Mouse (Mus musculus) neural tube, embryonic 13.5 days (tissue): ENCODE data around the gene Gata3. TPM values are rescaled to one million over a fixed set of nuclear protein-coding genes. Genes with fewer than 3 reads are reported as not detected.
A peak's percentile ranks its signal among the peaks of the same experiment; 100 is the strongest.

ENCODE experiments used
- ATAC-seq: fragments of 200-750 bp; cut with Nextera tagmentation; 2 replicates; pipeline ENCODE4 v1.8.0; 2017; ENCODE audit warnings: low read depth, mild to moderate bottlenecking, moderate TSS enrichment, moderate library complexity
- H3K27ac ChIP-seq: fragments of 300-500 bp; sonication (generic); replicated peaks from 2 replicates; pipeline ENCODE4 v1.5.1; 2015; ENCODE audit warnings: moderate library complexity, mild to moderate bottlenecking, inconsistent platforms
- H3K27me3 ChIP-seq: fragments of 300-500 bp; sonication (generic); 2 replicates; pipeline ENCODE4 v1.6.1; 2015; ENCODE audit warnings: mild to moderate bottlenecking, inconsistent platforms
- H3K36me3 ChIP-seq: fragments of 300-500 bp; sonication (generic); 2 replicates; pipeline ENCODE4 v1.6.1; 2015; ENCODE audit warnings: mild to moderate bottlenecking, inconsistent platforms
- H3K4me1 ChIP-seq: fragments of 300-500 bp; sonication (generic); replicated peaks from 2 replicates; pipeline ENCODE4 v1.6.1; 2015; ENCODE audit warnings: inconsistent platforms
- H3K4me2 ChIP-seq: fragments of 300-500 bp; sonication (generic); 2 replicates; pipeline ENCODE4 v1.6.1; 2015; ENCODE audit warnings: inconsistent platforms, mild to moderate bottlenecking, moderate library complexity
- H3K4me3 ChIP-seq: fragments of 300-500 bp; sonication (generic); 2 replicates; pipeline ENCODE4 v1.5.1; 2015; ENCODE audit warnings: mild to moderate bottlenecking, inconsistent platforms
- H3K9ac ChIP-seq: fragments of 300-500 bp; sonication (generic); 2 replicates; pipeline ENCODE4 v1.6.1; 2015; ENCODE audit warnings: moderate library complexity, mild to moderate bottlenecking, inconsistent platforms
- H3K9me3 ChIP-seq: fragments of 300-500 bp; sonication (generic); 2 replicates; pipeline ENCODE4 v1.6.1; 2016; ENCODE audit warnings: inconsistent platforms
- WGBS: fragments of 180-500 bp; shearing (Covaris S2); methylation state at CpG from one replicate; pipeline ENCODE4 v1.1.7; 2015; 5-methylcytosine and 5-hydroxymethylcytosine counted together
- polyA plus RNA-seq: library from polyadenylated mRNA; unstranded; fragments of >200 nt; fragmentation: Nextera tagmentation; extraction: Ambion mirVana; gene quantifications from 2 replicates; pipeline ENCODE4 v1.2.1, GENCODE M21; 2015

The Gata3 gene
- polyA plus RNA-seq, 1 experiment from 2014 or later, result 10.1 TPM

GRCm38 (mm10) chr2:9852851-9853576 lies 36.8 kb downstream of the Gata3 start:
- no peak overlapping the region for H3K27ac ChIP-seq
- H3K9me3 ChIP-seq, result no peaks in the 10 kb centered on the region
- H3K36me3 ChIP-seq, result no peaks in the 10 kb centered on the region
- H3K4me2 ChIP-seq, result peak overlapping the region; percentile 31
- H3K4me1 ChIP-seq, result peaks cover 9% of the 10 kb centered on the region
- ATAC-seq, result peak; percentile 69
- WGBS, result 13% methylated on average over 13 of the region's 13 CpGs
- peak overlapping the region; percentile 27; the same call in 1 of the 2 replicates for H3K9ac ChIP-seq
- H3K27me3 ChIP-seq, result no peaks in the 10 kb centered on the region
- H3K4me3 ChIP-seq, result no peak overlapping the region

- 34% methylated on average over 7 of the region's 7 CpGs for WGBS
- no peak overlapping the region for H3K4me3 ChIP-seq
- peaks cover 6% of the 10 kb centered on the region for H3K4me1 ChIP-seq
- H3K9ac ChIP-seq, result no peak overlapping the region
- H3K36me3 ChIP-seq, result no peaks in the 10 kb centered on the region
- peak; percentile 53; the same call in 1 of the 2 replicates for ATAC-seq
- 0 out of 2 replicates have a peak, but pooled peaks cover 5% of the 10 kb centered on the region for H3K9me3 ChIP-seq
- no peak overlapping the region for H3K4me2 ChIP-seq
- H3K27me3 ChIP-seq, result no peaks in the 10 kb centered on the region
- 0 out of 2 replicates have a peak overlapping the region, but pooled peaks have one; percentile 5 for H3K27ac ChIP-seq
Measured at GRCm38 (mm10) chr2:9835195-9835594, 54.6 kb downstream of the Gata3 start.

- no peak for ATAC-seq
- H3K27ac ChIP-seq, result no peak overlapping the region
- H3K9me3 ChIP-seq, result no peaks in the 10 kb centered on the region
- H3K27me3 ChIP-seq, result no peaks in the 10 kb centered on the region
- H3K9ac ChIP-seq, result no peak overlapping the region
- H3K36me3 ChIP-seq, result no peaks in the 10 kb centered on the region
- no peak overlapping the region for H3K4me2 ChIP-seq
- WGBS, result 88% methylated on average over 7 of the region's 7 CpGs
- H3K4me1 ChIP-seq, result peaks cover 6% of the 10 kb centered on the region
- H3K4me3 ChIP-seq, result no peak overlapping the region
Measured at GRCm38 (mm10) chr2:9833712-9834111, 56.1 kb downstream of the Gata3 start.

- H3K9ac ChIP-seq, result no peak overlapping the region
- H3K27me3 ChIP-seq, result no peaks in the 10 kb centered on the region
- no peak for ATAC-seq
- H3K9me3 ChIP-seq, result no peaks in the 10 kb centered on the region
- no peak overlapping the region for H3K27ac ChIP-seq
- H3K36me3 ChIP-seq, result no peaks in the 10 kb centered on the region
- H3K4me2 ChIP-seq, result no peak overlapping the region
- H3K4me1 ChIP-seq, result no peaks in the 10 kb centered on the region
- 38% methylated on average over 3 of the region's 3 CpGs for WGBS
- no peak overlapping the region for H3K4me3 ChIP-seq
Measured at GRCm38 (mm10) chr2:9827624-9828023, 62.2 kb downstream of the Gata3 start.

- WGBS, result 85% methylated on average over 8 of the region's 8 CpGs
- H3K36me3 ChIP-seq, result no peaks in the 10 kb centered on the region
- H3K4me2 ChIP-seq, result no peak overlapping the region
- no peaks in the 10 kb centered on the region for H3K27me3 ChIP-seq
- no peak for ATAC-seq
- H3K4me1 ChIP-seq, result no peaks in the 10 kb centered on the region
- no peak overlapping the region for H3K4me3 ChIP-seq
- no peak overlapping the region for H3K9ac ChIP-seq
- no peak overlapping the region for H3K27ac ChIP-seq
- H3K9me3 ChIP-seq, result no peaks in the 10 kb centered on the region
Measured at GRCm38 (mm10) chr2:9820611-9821010, 69.2 kb downstream of the Gata3 start.

GRCm38 (mm10) chr2:9818177-9818785 lies 71.6 kb downstream of the Gata3 start:
- H3K36me3 ChIP-seq, result no peaks in the 10 kb centered on the region
- no peak overlapping the region for H3K4me3 ChIP-seq
- no peaks in the 10 kb centered on the region for H3K4me1 ChIP-seq
- no peak for ATAC-seq
- no peak overlapping the region for H3K9ac ChIP-seq
- WGBS, result 74% methylated on average over 7 of the region's 7 CpGs
- H3K9me3 ChIP-seq, result no peaks in the 10 kb centered on the region
- H3K4me2 ChIP-seq, result no peak overlapping the region
- H3K27me3 ChIP-seq, result no peaks in the 10 kb centered on the region
- no peak overlapping the region for H3K27ac ChIP-seq

Other genes with a start within 250 kb of the Gata3 start
- 0.29 TPM in 1 of 2 replicates, not detected in the other for gene 4930412O13Rik, start 8.8 kb downstream of the Gata3 start, polyA plus RNA-seq
- gene 9230102O04Rik, start 494 bp downstream of the Gata3 start, polyA plus RNA-seq, result 1.1 TPM in 1 of 2 replicates, not detected in the other
- 14.2 and 14.6 TPM in 2 replicates for gene Taf3, start 158.6 kb upstream of the Gata3 start, polyA plus RNA-seq
- gene Atp5c1, start 190.5 kb upstream of the Gata3 start, polyA plus RNA-seq, result 532 and 575 TPM in 2 replicates
- 34.4 and 36.9 TPM in 2 replicates for gene Kin, start 190.6 kb upstream of the Gata3 start, polyA plus RNA-seq
- gene Itih2, start 241.4 kb upstream of the Gata3 start, polyA plus RNA-seq, result 2.0 and 2.2 TPM in 2 replicates